In genomic region chr10:26525848-26526546, GRCm38 (mm10) we compare ENCODE assay signal across 16 mouse cellular contexts.
"Had no signal": no experiment of that assay in that cellular context is flagged by ENCODE, and none has a peak within 500 bp of the region (broad histone marks: within the 10 kb centered on the region; RNA-seq: fewer than 3 reads in every experiment).

No protein-coding gene starts in this region.

- H3K36me3 ChIP-seq: limb, embryonic 12.5 days; limb, embryonic 15.5 days; midbrain, embryonic 12.5 days had no signal

- H3K9ac ChIP-seq: limb, embryonic 12.5 days; limb, embryonic 15.5 days; liver, embryonic 14.5 days; liver, postnatal 0 days; lung, embryonic 14.5 days; midbrain, embryonic 12.5 days had no signal

- H3K4me3 ChIP-seq: layer of hippocampus, adult 2 months; limb, embryonic 12.5 days; limb, embryonic 15.5 days; midbrain, embryonic 12.5 days had no signal

- H3K27me3 ChIP-seq: limb, embryonic 12.5 days; limb, embryonic 15.5 days; midbrain, embryonic 12.5 days had no signal

- H3K27ac ChIP-seq: kidney, postnatal 0 days; layer of hippocampus, adult 2 months; limb, embryonic 12.5 days; limb, embryonic 15.5 days; liver, embryonic 14.5 days; macrophage; midbrain, embryonic 12.5 days had no signal

- H3K4me2 ChIP-seq: limb, embryonic 12.5 days; limb, embryonic 15.5 days; liver, embryonic 11.5 days; lung, embryonic 14.5 days; midbrain, embryonic 12.5 days had no signal

- H3K9me3 ChIP-seq: limb, embryonic 12.5 days; limb, embryonic 15.5 days; midbrain, embryonic 12.5 days had no signal

- ATAC-seq: liver, postnatal 0 days; lung, postnatal 0 days; midbrain, embryonic 16.5 days had no signal

- H3K4me1 ChIP-seq: limb, embryonic 12.5 days; limb, embryonic 15.5 days; midbrain, embryonic 12.5 days had no signal

- DNase-seq: kidney, postnatal 25 days; layer of hippocampus, adult 9-11 months; liver, postnatal 0 days; lung, embryonic 14.5 days; thymus, adult 18-20 months; thymus, postnatal 25 days had no signal
